Mouse (Mus musculus) kidney, embryonic 15.5 days (tissue): Measurements from ENCODE around the gene Olfr1093. TPM values are rescaled to one million over a fixed set of nuclear protein-coding genes. Genes with fewer than 3 reads are reported as not detected.

Source experiments
- ATAC-seq: fragments of 200-750 bp; cut with Nextera tagmentation; replicated peaks from 2 replicates; pipeline ENCODE4 v1.8.0; 2017; ENCODE audit warnings: moderate TSS enrichment; ENCODE audit not compliant: low FRiP score
- H3K27ac ChIP-seq: fragments of 300-500 bp; sonication (generic); 2 replicates; pipeline ENCODE4 v1.5.1; 2015; ENCODE audit warnings: mild to moderate bottlenecking, inconsistent platforms
- H3K27me3 ChIP-seq: fragments of 300-500 bp; sonication (generic); 2 replicates; pipeline ENCODE4 v1.6.1; 2015; ENCODE audit warnings: inconsistent platforms
- H3K36me3 ChIP-seq: fragments of 300-500 bp; sonication (generic); 2 replicates; pipeline ENCODE4 v1.6.1; 2015; ENCODE audit warnings: inconsistent platforms
- H3K4me1 ChIP-seq: fragments of 300-500 bp; sonication (generic); 2 replicates; pipeline ENCODE4 v1.6.1; 2015; ENCODE audit warnings: inconsistent platforms
- H3K4me2 ChIP-seq: fragments of 300-500 bp; sonication (generic); 2 replicates; pipeline ENCODE4 v1.6.1; 2015; ENCODE audit warnings: moderate library complexity, mild to moderate bottlenecking, inconsistent platforms
- H3K4me3 ChIP-seq: fragments of 300-500 bp; sonication (generic); replicated peaks from 2 replicates; pipeline ENCODE4 v1.5.1; 2015; ENCODE audit warnings: mild to moderate bottlenecking, inconsistent platforms
- H3K9ac ChIP-seq: fragments of 300-500 bp; sonication (generic); 2 replicates; pipeline ENCODE4 v1.6.1; 2015; ENCODE audit warnings: mild to moderate bottlenecking, inconsistent platforms
- H3K9me3 ChIP-seq: fragments of 300-500 bp; sonication (generic); replicated peaks from 2 replicates; pipeline ENCODE4 v1.6.1; 2016; ENCODE audit warnings: inconsistent platforms
- WGBS: fragments of 180-500 bp; shearing (Covaris S2); methylation state at CpG from one replicate; pipeline ENCODE4 v1.1.7; 2015; ENCODE audit warnings: mixed read lengths; 5-methylcytosine and 5-hydroxymethylcytosine counted together
- polyA plus RNA-seq: library from polyadenylated mRNA; unstranded; fragments of >200 nt; fragmentation: Nextera tagmentation; extraction: Ambion mirVana; gene quantifications from 2 replicates; pipeline ENCODE4 v1.2.1, GENCODE M21; 2015

The Olfr1093 gene
- not detected in 2 replicates for polyA plus RNA-seq

- ATAC-seq: no peak
- no peak within 1 kb of the TSS for H3K27ac ChIP-seq
These were observed at the start of gene Olfr1093 for GRCm38 (mm10) chr2:86782179-86782578. Gene Olfr1093, plus strand, starts transcription at chr2:86782479.

GRCm38 (mm10) chr2:86733601-86734000 is 48.7 kb upstream of the Olfr1093 start, which contains the start of gene Olfr1089:
Gene Olfr1089, minus strand, starts transcription at chr2:86733701.
- Histone ChIP-seq H3K4me1 (no peaks in the 10 kb centered on the region), H3K36me3 (no peaks in the 10 kb centered on the region), H3K9me3 (no peaks in the 10 kb centered on the region), H3K4me3 (no peak within 1 kb of the TSS), H3K27me3 (no peaks in the 10 kb centered on the region), H3K27ac (no peak within 1 kb of the TSS), H3K9ac (no peak within 1 kb of the TSS), H3K4me2 (no peak within 1 kb of the TSS)
- no peak for ATAC-seq

More at GRCm38 (mm10) chr2:86782179-86782578, at the start of gene Olfr1093:
- no peak within 1 kb of the TSS for H3K4me3 ChIP-seq
- no peak within 1 kb of the TSS for H3K9ac ChIP-seq
- no peaks in the 10 kb centered on the region for H3K4me1 ChIP-seq
- H3K27me3 ChIP-seq: no peaks in the 10 kb centered on the region
- WGBS: 83% methylated on average over 2 of the region's 2 CpGs
- H3K4me2 ChIP-seq: no peak within 1 kb of the TSS
- H3K9me3 ChIP-seq: no peaks in the 10 kb centered on the region
- H3K36me3 ChIP-seq: no peaks in the 10 kb centered on the region

- WGBS: 88% methylated on average over 1 of the region's 1 CpGs
- H3K27me3 ChIP-seq: no peaks in the 10 kb centered on the region
- no peak within 1 kb of the TSS for H3K9ac ChIP-seq
- no peak within 1 kb of the TSS for H3K27ac ChIP-seq
- H3K4me3 ChIP-seq: no peak within 1 kb of the TSS
- no peaks in the 10 kb centered on the region for H3K4me1 ChIP-seq
- no peaks in the 10 kb centered on the region for H3K9me3 ChIP-seq
- no peaks in the 10 kb centered on the region for H3K36me3 ChIP-seq
- no peak for ATAC-seq
- H3K4me2 ChIP-seq: no peak within 1 kb of the TSS
These were observed 23.4 kb upstream of the Olfr1093 start, which contains the start of gene Olfr1090 for GRCm38 (mm10) chr2:86758893-86759292. Gene Olfr1090, minus strand, starts transcription at chr2:86758993.

- no peak overlapping the region for H3K9ac ChIP-seq
- no peak overlapping the region for H3K4me3 ChIP-seq
- ATAC-seq: no peak
- no peaks in the 10 kb centered on the region for H3K36me3 ChIP-seq
- H3K4me2 ChIP-seq: no peak overlapping the region
- H3K9me3 ChIP-seq: no peaks in the 10 kb centered on the region
- H3K4me1 ChIP-seq: no peaks in the 10 kb centered on the region
- WGBS: 93% methylated on average over 6 of the region's 6 CpGs
- no peaks in the 10 kb centered on the region for H3K27me3 ChIP-seq
- no peak overlapping the region for H3K27ac ChIP-seq
These were observed 21.2 kb upstream of the Olfr1093 start for GRCm38 (mm10) chr2:86761050-86761449.

GRCm38 (mm10) chr2:86809918-86810317 is 27.6 kb downstream of the Olfr1093 start, which contains the start of gene Olfr141:
Gene Olfr141, minus strand, starts transcription at chr2:86810018.
- no peak for ATAC-seq
- no peaks in the 10 kb centered on the region for H3K4me1 ChIP-seq
- no peaks in the 10 kb centered on the region for H3K9me3 ChIP-seq
- H3K36me3 ChIP-seq: no peaks in the 10 kb centered on the region
- no peak within 1 kb of the TSS for H3K27ac ChIP-seq
- no peak within 1 kb of the TSS for H3K4me2 ChIP-seq
- H3K9ac ChIP-seq: no peak within 1 kb of the TSS
- H3K4me3 ChIP-seq: no peak within 1 kb of the TSS
- no peaks in the 10 kb centered on the region for H3K27me3 ChIP-seq

GRCm38 (mm10) chr2:86824363-86824762 is 42.1 kb downstream of the Olfr1093 start, which contains the start of gene Olfr1094:
Gene Olfr1094, plus strand, starts transcription at chr2:86824663.
- no peak for ATAC-seq
- H3K9me3 ChIP-seq: no peaks in the 10 kb centered on the region
- H3K9ac ChIP-seq: no peak within 1 kb of the TSS
- H3K27ac ChIP-seq: no peak within 1 kb of the TSS
- H3K36me3 ChIP-seq: no peaks in the 10 kb centered on the region
- H3K27me3 ChIP-seq: no peaks in the 10 kb centered on the region
- no peaks in the 10 kb centered on the region for H3K4me1 ChIP-seq
- H3K4me3 ChIP-seq: no peak within 1 kb of the TSS
- no peak within 1 kb of the TSS for H3K4me2 ChIP-seq

Other genes with a start within 250 kb of the Olfr1093 start
- not detected in 2 replicates for gene Olfr1079, start 240.0 kb upstream of the Olfr1093 start, polyA plus RNA-seq
- not detected in 2 replicates for gene Olfr1080, start 224.2 kb upstream of the Olfr1093 start, polyA plus RNA-seq
- not detected in 2 replicates for gene Olfr1082, start 183.5 kb upstream of the Olfr1093 start, polyA plus RNA-seq
- not detected in 2 replicates for gene Olfr1084, start 142.8 kb upstream of the Olfr1093 start, polyA plus RNA-seq
- gene Olfr1085, start 120.5 kb upstream of the Olfr1093 start, polyA plus RNA-seq: not detected in 2 replicates
- gene Olfr1086, start 102.4 kb upstream of the Olfr1093 start, polyA plus RNA-seq: not detected in 2 replicates
- gene Olfr1087, start 84.1 kb upstream of the Olfr1093 start, polyA plus RNA-seq: not detected in 2 replicates
- gene Olfr1089, start 48.8 kb upstream of the Olfr1093 start, polyA plus RNA-seq: not detected in 2 replicates
- gene Olfr1090, start 23.5 kb upstream of the Olfr1093 start, polyA plus RNA-seq: not detected in 2 replicates
- not detected in 2 replicates for gene Olfr141, start 27.5 kb downstream of the Olfr1093 start, polyA plus RNA-seq
- gene Olfr1094, start 42.2 kb downstream of the Olfr1093 start, polyA plus RNA-seq: not detected in 2 replicates
- gene Olfr1095, start 69.2 kb downstream of the Olfr1093 start, polyA plus RNA-seq: not detected in 2 replicates
- gene Gm13723, start 92.3 kb downstream of the Olfr1093 start, polyA plus RNA-seq: not detected in 2 replicates
- gene Olfr1097, start 109.7 kb downstream of the Olfr1093 start, polyA plus RNA-seq: not detected in 2 replicates
- not detected in 2 replicates for gene Olfr1098, start 142.1 kb downstream of the Olfr1093 start, polyA plus RNA-seq
- gene Olfr1099, start 178.2 kb downstream of the Olfr1093 start, polyA plus RNA-seq: not detected in 2 replicates
- gene Olfr1100, start 197.5 kb downstream of the Olfr1093 start, polyA plus RNA-seq: not detected in 2 replicates
- gene Olfr1101, start 208.7 kb downstream of the Olfr1093 start, polyA plus RNA-seq: not detected in 2 replicates
- not detected in 2 replicates for gene Olfr1102, start 215.9 kb downstream of the Olfr1093 start, polyA plus RNA-seq
- not detected in 2 replicates for gene Olfr1104, start 244.6 kb downstream of the Olfr1093 start, polyA plus RNA-seq